Mouse (Mus musculus): Measurements from ENCODE around the gene Guca1b. TPM values are rescaled to one million over a fixed set of nuclear protein-coding genes. Genes with fewer than 3 reads are reported as not detected.

Gene Guca1b
- polyA plus RNA-seq, 2 experiments = 0.18 to 0.44 TPM

GRCm38 (mm10) chr17:47368401-47369086, 16.6 kb upstream of the Guca1b start, which contains the start of gene Mrps10:
TSS of gene Mrps10 (plus strand) at chr17:47368887.
- H3K4me3 ChIP-seq (ENCODE audit: insufficient read depth in 1 of 2, low read depth in 2 of 2, low read length in 2 of 2) = peak within 1 kb of the TSS; percentile 94 to 97
- H3K27ac ChIP-seq = no peak within 1 kb of the TSS

DNA sequence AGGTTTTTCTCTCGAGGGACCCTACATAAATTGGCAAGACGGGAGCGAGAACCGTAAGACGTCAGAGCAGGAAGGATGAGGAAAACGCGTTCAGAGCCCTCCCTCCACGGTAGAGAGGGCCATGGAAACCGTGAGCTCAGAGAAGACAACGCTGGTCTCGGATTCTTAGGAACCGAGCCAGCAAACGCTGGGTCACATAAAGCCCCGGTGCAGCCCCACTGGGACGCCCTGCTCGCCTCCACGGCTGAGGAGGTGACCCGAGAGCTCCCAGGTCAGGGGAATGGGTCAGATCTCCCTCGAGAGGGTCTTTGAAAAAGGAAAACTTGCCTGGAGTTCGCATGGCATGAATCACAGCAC, 16.1 kb upstream of the Guca1b start:
- H3K4me2 ChIP-seq (ENCODE audit: low read depth) = peak overlapping the region; percentile 72
- WGBS (ENCODE audit: insufficient replicate concordance) = under 1% methylated on average over 20 of the region's 20 CpGs
- H3K27ac ChIP-seq = no peak overlapping the region
- no peak for TF ChIP-seq CTCF (IDR thresholded peaks at IDR 0.05; ENCODE audit: low read depth)
- DNase-seq (ENCODE audit: low read depth in 3 of 3, low spot score in 3 of 3) = peak in 1 of 3 experiments; percentile 11
- H3K4me1 ChIP-seq (replicated peaks; ENCODE audit: control insufficient read depth in 2 of 2, insufficient read depth in 2 of 2, low read length in 1 of 2) = peaks cover 0 to 4% of the 10 kb centered on the region in 2 experiments; a peak in 3 of 4 replicates
- no peaks in the 10 kb centered on the region; the same call in 1 of the 2 replicates for H3K27me3 ChIP-seq (ENCODE audit: control insufficient read depth, insufficient read depth, low read length)
- peak overlapping the region; percentile 84 for H3K9ac ChIP-seq (replicated peaks)
- peaks cover 11% of the 10 kb centered on the region for H3K36me3 ChIP-seq (replicated peaks; ENCODE audit: control insufficient read depth, insufficient read depth, low read depth)
- H3K4me3 ChIP-seq (ENCODE audit: insufficient read depth in 1 of 2, low read depth in 2 of 2, low read length in 2 of 2) = peak overlapping the region; percentile 94 to 97
- no peaks in the 10 kb centered on the region for H3K9me3 ChIP-seq (ENCODE audit: control insufficient read depth, low read length)
- ATAC-seq (ENCODE audit: insufficient read depth) = peak; percentile 48

More at GRCm38 (mm10) chr17:47368401-47369086, 16.6 kb upstream of the Guca1b start, which contains the start of gene Mrps10:
- no peaks in the 10 kb centered on the region for H3K9me3 ChIP-seq (ENCODE audit: control insufficient read depth, low read length)
- peaks cover 0 to 4% of the 10 kb centered on the region in 2 experiments; a peak in 3 of 4 replicates for H3K4me1 ChIP-seq (replicated peaks; ENCODE audit: control insufficient read depth in 2 of 2, insufficient read depth in 2 of 2, low read length in 1 of 2)
- peaks cover 10% of the 10 kb centered on the region for H3K36me3 ChIP-seq (replicated peaks; ENCODE audit: control insufficient read depth, insufficient read depth, low read depth)
- WGBS (ENCODE audit: insufficient replicate concordance) = 4% methylated on average over 35 of the region's 35 CpGs
- peak within 1 kb of the TSS; percentile 72 for H3K4me2 ChIP-seq (ENCODE audit: low read depth)
- H3K27me3 ChIP-seq (ENCODE audit: control insufficient read depth, insufficient read depth, low read length) = no peaks in the 10 kb centered on the region; the same call in 1 of the 2 replicates
- peak within 1 kb of the TSS; percentile 84 for H3K9ac ChIP-seq (replicated peaks)
- TF ChIP-seq EP300 (IDR thresholded peaks at IDR 0.05; ENCODE audit: low read depth) (no peak), CTCF (IDR thresholded peaks at IDR 0.05; ENCODE audit: low read depth) (no peak)
- DNase-seq (ENCODE audit: low read depth in 3 of 3, low spot score in 3 of 3) (peak; percentile 80 to 85 (median 84)), ATAC-seq (ENCODE audit: insufficient read depth) (peak; percentile 85)

DNA sequence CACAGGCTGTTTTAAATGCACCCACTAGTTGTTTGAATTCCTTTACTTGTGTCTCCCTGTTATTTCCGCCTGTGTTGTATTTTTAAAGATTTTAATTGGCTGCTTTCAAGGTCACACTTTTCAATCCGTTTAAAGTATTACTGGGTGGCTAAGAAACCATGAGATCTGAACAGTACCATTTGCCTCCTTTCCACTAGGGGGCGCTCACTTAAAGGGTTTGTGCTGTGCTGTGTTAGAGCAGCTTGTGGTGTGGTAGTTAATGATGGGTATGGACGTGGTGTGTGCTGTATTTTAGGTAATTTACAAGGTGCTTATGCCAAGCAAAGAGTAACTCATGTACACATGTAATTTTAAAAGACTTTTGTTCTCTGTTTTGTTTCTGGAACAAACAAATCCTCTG, 13.7 kb upstream of the Guca1b start:
- 7% methylated on average over 4 of the region's 4 CpGs for WGBS (ENCODE audit: insufficient replicate concordance)
- no peak overlapping the region for H3K9ac ChIP-seq (replicated peaks)
- DNase-seq (ENCODE audit: low read depth in 3 of 3, low spot score in 3 of 3) = peak; percentile 50 to 68 (median 62)
- no peak overlapping the region for H3K4me3 ChIP-seq (ENCODE audit: insufficient read depth in 1 of 2, low read depth in 2 of 2, low read length in 2 of 2)
- peaks cover 22% of the 10 kb centered on the region for H3K36me3 ChIP-seq (replicated peaks; ENCODE audit: control insufficient read depth, insufficient read depth, low read depth)
- no peaks in the 10 kb centered on the region for H3K9me3 ChIP-seq (ENCODE audit: control insufficient read depth, low read length)
- no peak overlapping the region for H3K4me2 ChIP-seq (ENCODE audit: low read depth)
- H3K27me3 ChIP-seq (ENCODE audit: control insufficient read depth, insufficient read depth, low read length) = no peaks in the 10 kb centered on the region
- TF ChIP-seq CTCF (IDR thresholded peaks at IDR 0.05; ENCODE audit: low read depth) = peak; percentile 89
- TF ChIP-seq EP300 (IDR thresholded peaks at IDR 0.05; ENCODE audit: low read depth) = no peak
- no peak overlapping the region for H3K27ac ChIP-seq
- ATAC-seq (ENCODE audit: insufficient read depth) = peak; percentile 55; the same call in 1 of the 2 replicates
- peaks cover 0 to 4% of the 10 kb centered on the region in 2 experiments; a peak in 3 of 4 replicates for H3K4me1 ChIP-seq (replicated peaks; ENCODE audit: control insufficient read depth in 2 of 2, insufficient read depth in 2 of 2, low read length in 1 of 2)

GRCm38 (mm10) chr17:47373991-47374390, 11.2 kb upstream of the Guca1b start:
- Histone ChIP-seq H3K9me3 (ENCODE audit: control insufficient read depth, low read length) (no peaks in the 10 kb centered on the region), H3K4me1 (replicated peaks; ENCODE audit: control insufficient read depth in 2 of 2, insufficient read depth in 2 of 2, low read length in 1 of 2) (peaks cover 0 to 2% of the 10 kb centered on the region in 2 experiments; a peak in 2 of 4 replicates), H3K9ac (replicated peaks) (no peak overlapping the region), H3K27ac (no peak overlapping the region), H3K4me3 (ENCODE audit: insufficient read depth in 1 of 2, low read depth in 2 of 2, low read length in 2 of 2) (no peak overlapping the region), H3K27me3 (ENCODE audit: control insufficient read depth, insufficient read depth, low read length) (no peaks in the 10 kb centered on the region), H3K4me2 (ENCODE audit: low read depth) (no peak overlapping the region), H3K36me3 (replicated peaks; ENCODE audit: control insufficient read depth, insufficient read depth, low read depth) (peaks cover 26% of the 10 kb centered on the region)
- no peak for TF ChIP-seq EP300 (IDR thresholded peaks at IDR 0.05; ENCODE audit: low read depth)
- no peak for TF ChIP-seq CTCF (IDR thresholded peaks at IDR 0.05; ENCODE audit: low read depth)
- 75% methylated on average over 6 of the region's 6 CpGs for WGBS (ENCODE audit: insufficient replicate concordance)
- ATAC-seq (ENCODE audit: insufficient read depth) (no peak), DNase-seq (ENCODE audit: low read depth in 3 of 3, low spot score in 3 of 3) (no peak)

DNA sequence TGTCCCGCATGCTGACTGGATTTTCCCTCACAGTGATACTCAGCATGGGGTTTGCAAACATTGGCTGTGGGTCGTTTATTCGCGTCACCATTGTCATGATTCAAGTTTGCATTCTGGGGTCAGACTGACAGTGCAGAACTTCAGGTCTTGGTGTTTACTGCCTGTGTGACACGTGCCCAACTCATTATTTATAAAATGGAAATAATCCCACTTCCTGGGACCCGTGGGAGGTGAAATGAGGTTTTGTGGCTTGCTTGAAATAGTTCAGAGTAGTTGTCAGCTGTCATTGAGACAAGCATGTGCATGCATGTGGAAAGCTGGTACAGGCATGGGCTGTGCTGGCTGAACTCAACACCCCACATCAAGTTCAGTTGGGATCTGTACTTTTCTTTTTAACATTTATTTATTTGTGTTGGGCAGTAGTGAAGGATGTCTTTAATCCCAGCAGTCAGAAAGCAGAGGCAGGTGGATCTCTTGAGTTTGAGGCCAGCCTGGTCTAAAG, 8.4 kb upstream of the Guca1b start:
- no peak for TF ChIP-seq EP300 (IDR thresholded peaks at IDR 0.05; ENCODE audit: low read depth)
- no peak for TF ChIP-seq CTCF (IDR thresholded peaks at IDR 0.05; ENCODE audit: low read depth)
- no peak overlapping the region for H3K9ac ChIP-seq (replicated peaks)
- no peaks in the 10 kb centered on the region for H3K27me3 ChIP-seq (ENCODE audit: control insufficient read depth, insufficient read depth, low read length)
- DNase-seq (ENCODE audit: low read depth in 3 of 3, low spot score in 3 of 3) (no peak), ATAC-seq (ENCODE audit: insufficient read depth) (no peak)
- no peaks in the 10 kb centered on the region for H3K9me3 ChIP-seq (ENCODE audit: control insufficient read depth, low read length)
- WGBS (ENCODE audit: insufficient replicate concordance) = 78% methylated on average over 6 of the region's 6 CpGs
- H3K27ac ChIP-seq = no peak overlapping the region
- H3K36me3 ChIP-seq (replicated peaks; ENCODE audit: control insufficient read depth, insufficient read depth, low read depth) = peaks cover 26% of the 10 kb centered on the region
- no peaks in the 10 kb centered on the region for H3K4me1 ChIP-seq (replicated peaks; ENCODE audit: control insufficient read depth in 2 of 2, insufficient read depth in 2 of 2, low read length in 1 of 2)
- H3K4me2 ChIP-seq (ENCODE audit: low read depth) = no peak overlapping the region
- H3K4me3 ChIP-seq (ENCODE audit: insufficient read depth in 1 of 2, low read depth in 2 of 2, low read length in 2 of 2) = no peak overlapping the region

Data from liver, embryonic 14.5 days (tissue).